Mouse (Mus musculus): ENCODE measurements at regions not wholly inside any gene's neighbourhood (a gene's known extent, or its start where the extent isn't known, plus 50 kb on each side); places are given as distances from the start of the nearest gene placed in this dataset.

DNA sequence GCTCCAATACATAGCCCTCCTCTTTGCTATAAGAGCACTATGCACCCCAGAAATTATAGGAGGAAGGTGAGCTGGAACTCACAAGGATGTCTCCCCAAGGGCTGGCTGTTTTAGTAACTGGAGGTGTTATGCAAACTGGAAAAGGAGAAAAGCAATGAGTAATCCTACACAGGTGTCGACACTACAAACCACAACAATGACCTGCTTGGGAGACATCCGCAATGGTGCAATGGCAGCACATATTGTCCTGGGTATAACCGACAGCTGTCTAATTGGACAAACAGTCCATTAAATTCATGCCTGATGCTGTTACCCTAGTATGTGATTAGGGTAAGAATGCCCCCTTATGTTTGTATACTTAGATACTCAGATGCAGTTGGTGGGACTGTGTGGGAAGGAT, 303.1 kb upstream of the Pitx2 start:
- no peak for DNase-seq (ENCODE audit: low spot score)
- Histone ChIP-seq H3K4me2 (replicated peaks; ENCODE audit: low read depth, low read length, severe bottlenecking) (no peak overlapping the region), H3K9ac (ENCODE audit: low read depth, low read length, severe bottlenecking) (no peak overlapping the region), H3K27ac (replicated peaks; ENCODE audit: low read depth, low read length) (no peak overlapping the region), H3K27me3 (ENCODE audit: control insufficient read depth, insufficient read depth, low read length) (no peaks in the 10 kb centered on the region), H3K4me3 (replicated peaks; ENCODE audit: low read length) (no peak overlapping the region), H3K4me1 (ENCODE audit: control insufficient read depth, insufficient read depth, low read length) (no peaks in the 10 kb centered on the region), H3K36me3 (ENCODE audit: control insufficient read depth, insufficient read depth, low read length) (no peaks in the 10 kb centered on the region), H3K9me3 (ENCODE audit: control insufficient read depth, low read length) (no peaks in the 10 kb centered on the region)
- TF ChIP-seq POLR2A (IDR thresholded peaks at IDR 0.05; ENCODE audit: borderline replicate concordance, extremely low read depth, insufficient read depth, insufficient read length), result no peak
- 88% methylated on average over 3 of the region's 3 CpGs for WGBS
- no peak for ATAC-seq (ENCODE audit: low FRiP score, low read depth)

DNA sequence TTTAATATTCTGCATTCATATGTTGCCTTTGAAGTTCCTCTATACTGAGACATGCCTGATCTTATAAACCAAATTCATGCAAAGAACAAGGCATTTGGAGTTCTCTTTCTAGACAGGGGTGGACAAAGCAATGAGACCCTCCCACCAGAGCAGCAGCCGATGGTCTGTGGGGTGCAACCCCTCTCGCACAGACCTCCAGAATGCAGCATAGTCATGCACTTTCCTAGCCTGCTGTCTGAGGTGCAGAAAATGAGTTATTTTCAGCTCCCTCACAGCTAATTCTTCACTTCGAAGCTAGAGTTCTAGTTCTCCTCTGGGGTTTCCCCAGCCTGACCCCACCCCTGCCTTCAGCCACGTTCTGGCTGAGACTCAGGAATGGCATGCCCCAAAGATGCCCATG, 288.6 kb upstream of the Pitx2 start:
- DNase-seq (ENCODE audit: low spot score) (no peak), ATAC-seq (ENCODE audit: low FRiP score, low read depth) (no peak)
- no peak for TF ChIP-seq POLR2A (IDR thresholded peaks at IDR 0.05; ENCODE audit: borderline replicate concordance, extremely low read depth, insufficient read depth, insufficient read length)
- Histone ChIP-seq H3K27ac (replicated peaks; ENCODE audit: low read depth, low read length) (no peak overlapping the region), H3K4me1 (ENCODE audit: control insufficient read depth, insufficient read depth, low read length) (no peaks in the 10 kb centered on the region), H3K9me3 (ENCODE audit: control insufficient read depth, low read length) (no peaks in the 10 kb centered on the region), H3K36me3 (ENCODE audit: control insufficient read depth, insufficient read depth, low read length) (no peaks in the 10 kb centered on the region), H3K4me2 (replicated peaks; ENCODE audit: low read depth, low read length, severe bottlenecking) (no peak overlapping the region), H3K4me3 (replicated peaks; ENCODE audit: low read length) (no peak overlapping the region), H3K9ac (ENCODE audit: low read depth, low read length, severe bottlenecking) (no peak overlapping the region), H3K27me3 (ENCODE audit: control insufficient read depth, insufficient read depth, low read length) (no peaks in the 10 kb centered on the region)
- 34% methylated on average over 4 of the region's 4 CpGs for WGBS

DNA sequence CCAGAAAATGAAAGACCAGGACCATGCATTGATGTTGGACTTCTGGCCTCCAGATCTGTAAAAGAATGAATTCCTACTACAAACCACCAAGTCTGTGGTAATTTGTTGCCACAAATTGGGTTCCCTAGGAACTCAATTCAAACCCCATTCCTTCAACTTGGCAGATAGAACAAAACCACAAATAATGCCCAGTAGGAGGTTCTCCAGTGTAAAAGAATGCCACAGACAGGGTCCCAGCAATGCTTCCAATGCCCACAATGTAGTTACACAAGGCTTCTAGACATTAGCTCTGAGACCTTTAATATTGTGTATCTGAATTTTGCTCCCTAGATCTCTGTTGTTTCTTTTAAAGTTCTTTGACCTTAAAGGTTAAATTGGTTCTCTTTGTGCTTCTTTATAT, 278.2 kb upstream of the Pitx2 start:
- ATAC-seq (ENCODE audit: low FRiP score, low read depth), result no peak

DNA sequence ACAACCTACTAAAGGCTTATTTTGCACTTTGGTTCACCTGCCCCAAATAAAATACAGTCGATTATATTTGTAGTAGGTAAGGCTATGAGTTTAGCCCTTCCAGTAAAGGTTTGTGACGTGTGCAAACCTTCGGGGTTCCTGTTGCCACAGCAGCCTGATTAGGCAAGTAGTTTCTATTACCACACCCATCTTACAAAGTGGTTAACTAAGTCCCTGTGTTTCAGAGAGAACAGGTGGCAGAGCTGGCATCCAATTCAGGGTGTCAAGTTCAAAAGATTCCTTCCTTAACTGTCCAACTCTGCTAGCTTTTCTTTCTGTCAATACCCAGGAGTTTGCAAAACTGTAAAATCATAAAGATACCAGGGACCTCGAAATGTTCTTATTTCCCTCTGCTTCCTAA, 277.5 kb upstream of the Pitx2 start:
- no peaks in the 10 kb centered on the region for H3K9me3 ChIP-seq (ENCODE audit: control insufficient read depth, low read length)
- H3K4me2 ChIP-seq (replicated peaks; ENCODE audit: low read depth, low read length, severe bottlenecking), result no peak overlapping the region
- H3K4me1 ChIP-seq (ENCODE audit: control insufficient read depth, insufficient read depth, low read length), result no peaks in the 10 kb centered on the region
- WGBS, result 64% methylated on average over 4 of the region's 4 CpGs
- no peak for TF ChIP-seq POLR2A (IDR thresholded peaks at IDR 0.05; ENCODE audit: borderline replicate concordance, extremely low read depth, insufficient read depth, insufficient read length)
- H3K27ac ChIP-seq (replicated peaks; ENCODE audit: low read depth, low read length), result no peak overlapping the region
- H3K36me3 ChIP-seq (ENCODE audit: control insufficient read depth, insufficient read depth, low read length), result no peaks in the 10 kb centered on the region
- ATAC-seq (ENCODE audit: low FRiP score, low read depth), result no peak
- DNase-seq (ENCODE audit: low spot score), result no peak
- no peaks in the 10 kb centered on the region for H3K27me3 ChIP-seq (ENCODE audit: control insufficient read depth, insufficient read depth, low read length)
- H3K4me3 ChIP-seq (replicated peaks; ENCODE audit: low read length), result no peak overlapping the region
- H3K9ac ChIP-seq (ENCODE audit: low read depth, low read length, severe bottlenecking), result no peak overlapping the region

More for the DNA sequence above, 278.2 kb upstream of the Pitx2 start:
- H3K27ac ChIP-seq (replicated peaks; ENCODE audit: low read depth, low read length), result no peak overlapping the region
- no peak overlapping the region for H3K9ac ChIP-seq (ENCODE audit: low read depth, low read length, severe bottlenecking)
- TF ChIP-seq POLR2A (IDR thresholded peaks at IDR 0.05; ENCODE audit: borderline replicate concordance, extremely low read depth, insufficient read depth, insufficient read length), result no peak
- DNase-seq (ENCODE audit: low spot score), result no peak
- H3K36me3 ChIP-seq (ENCODE audit: control insufficient read depth, insufficient read depth, low read length), result no peaks in the 10 kb centered on the region
- no peaks in the 10 kb centered on the region for H3K4me1 ChIP-seq (ENCODE audit: control insufficient read depth, insufficient read depth, low read length)
- no peaks in the 10 kb centered on the region for H3K9me3 ChIP-seq (ENCODE audit: control insufficient read depth, low read length)
- H3K4me2 ChIP-seq (replicated peaks; ENCODE audit: low read depth, low read length, severe bottlenecking), result no peak overlapping the region
- no peak overlapping the region for H3K4me3 ChIP-seq (replicated peaks; ENCODE audit: low read length)
- no peaks in the 10 kb centered on the region for H3K27me3 ChIP-seq (ENCODE audit: control insufficient read depth, insufficient read depth, low read length)

DNA sequence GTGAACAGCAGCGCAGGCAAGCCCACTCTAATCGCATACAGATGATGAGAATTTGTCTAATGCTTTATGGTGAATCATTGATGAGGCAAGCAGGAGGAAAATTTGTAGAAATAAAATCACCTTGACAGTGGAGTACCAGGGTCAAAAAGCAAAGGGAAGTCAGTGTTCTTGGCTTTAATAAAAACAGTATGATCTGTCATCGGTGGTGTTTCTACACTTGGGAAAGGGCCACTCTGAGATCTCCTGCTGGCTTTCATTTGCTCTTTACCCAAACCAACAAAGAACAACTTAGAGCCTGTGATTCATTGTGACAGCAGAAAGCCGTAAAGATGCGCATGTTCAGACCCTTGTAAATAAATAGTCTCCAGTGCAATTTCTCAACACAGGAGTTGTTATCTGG, 261.1 kb upstream of the Pitx2 start:
- no peaks in the 10 kb centered on the region for H3K27me3 ChIP-seq (ENCODE audit: control insufficient read depth, insufficient read depth, low read length)
- no peak overlapping the region for H3K4me2 ChIP-seq (replicated peaks; ENCODE audit: low read depth, low read length, severe bottlenecking)
- H3K9ac ChIP-seq (ENCODE audit: low read depth, low read length, severe bottlenecking), result no peak overlapping the region
- no peak for DNase-seq (ENCODE audit: low spot score)
- ATAC-seq (ENCODE audit: low FRiP score, low read depth), result no peak
- H3K9me3 ChIP-seq (ENCODE audit: control insufficient read depth, low read length), result no peaks in the 10 kb centered on the region
- TF ChIP-seq POLR2A (IDR thresholded peaks at IDR 0.05; ENCODE audit: borderline replicate concordance, extremely low read depth, insufficient read depth, insufficient read length), result no peak
- WGBS, result 31% methylated on average over 5 of the region's 5 CpGs
- H3K36me3 ChIP-seq (ENCODE audit: control insufficient read depth, insufficient read depth, low read length), result no peaks in the 10 kb centered on the region
- H3K27ac ChIP-seq (replicated peaks; ENCODE audit: low read depth, low read length), result no peak overlapping the region
- no peak overlapping the region for H3K4me3 ChIP-seq (replicated peaks; ENCODE audit: low read length)
- no peaks in the 10 kb centered on the region for H3K4me1 ChIP-seq (ENCODE audit: control insufficient read depth, insufficient read depth, low read length)

DNA sequence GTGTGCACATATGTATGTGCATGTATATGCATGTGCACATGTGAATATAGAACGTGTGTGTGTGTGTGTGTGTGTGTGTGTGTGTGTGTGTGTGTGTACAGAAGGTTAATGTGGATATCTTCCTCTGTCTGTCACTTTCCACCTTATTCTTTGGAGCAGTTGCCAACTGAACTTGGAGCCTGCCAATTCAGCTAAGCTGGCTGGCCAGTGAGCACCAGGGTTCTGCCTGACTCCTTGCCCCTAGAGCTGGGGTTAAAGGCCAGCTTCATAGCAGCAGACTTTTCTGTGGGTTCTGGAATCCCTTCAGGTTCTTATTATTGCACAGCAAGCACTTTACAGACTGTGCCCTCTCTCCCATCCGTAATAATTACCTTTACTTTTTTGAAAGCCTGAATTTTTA, 258.5 kb upstream of the Pitx2 start:
- no peak overlapping the region for H3K27ac ChIP-seq (replicated peaks; ENCODE audit: low read depth, low read length)
- WGBS, result 79% methylated on average over 2 of the region's 2 CpGs
- no peak overlapping the region for H3K4me2 ChIP-seq (replicated peaks; ENCODE audit: low read depth, low read length, severe bottlenecking)
- TF ChIP-seq POLR2A (IDR thresholded peaks at IDR 0.05; ENCODE audit: borderline replicate concordance, extremely low read depth, insufficient read depth, insufficient read length), result no peak
- ATAC-seq (ENCODE audit: low FRiP score, low read depth) (no peak), DNase-seq (ENCODE audit: low spot score) (no peak)
- H3K9ac ChIP-seq (ENCODE audit: low read depth, low read length, severe bottlenecking), result no peak overlapping the region
- no peaks in the 10 kb centered on the region for H3K27me3 ChIP-seq (ENCODE audit: control insufficient read depth, insufficient read depth, low read length)
- H3K4me1 ChIP-seq (ENCODE audit: control insufficient read depth, insufficient read depth, low read length), result no peaks in the 10 kb centered on the region
- no peak overlapping the region for H3K4me3 ChIP-seq (replicated peaks; ENCODE audit: low read length)
- no peaks in the 10 kb centered on the region for H3K36me3 ChIP-seq (ENCODE audit: control insufficient read depth, insufficient read depth, low read length)
- H3K9me3 ChIP-seq (ENCODE audit: control insufficient read depth, low read length), result no peaks in the 10 kb centered on the region
